Mouse (Mus musculus) ES-CJ7 (cell line): ENCODE measurements at regions not wholly inside any gene's neighbourhood (a gene's known extent, or its start where the extent isn't known, plus 50 kb on each side); places are given as distances from the start of the nearest gene placed in this dataset.
"Not testable (repeated sequence)": the region's sequence is repeated elsewhere in the genome, so short reads cannot be mapped to it uniquely, and the experiment has no call there.

Experiments
- DNase-seq: peaks from one replicate; pipeline ENCODE4 v3.0.0; 2011; ENCODE audit warnings: low read depth, low spot score

DNA sequence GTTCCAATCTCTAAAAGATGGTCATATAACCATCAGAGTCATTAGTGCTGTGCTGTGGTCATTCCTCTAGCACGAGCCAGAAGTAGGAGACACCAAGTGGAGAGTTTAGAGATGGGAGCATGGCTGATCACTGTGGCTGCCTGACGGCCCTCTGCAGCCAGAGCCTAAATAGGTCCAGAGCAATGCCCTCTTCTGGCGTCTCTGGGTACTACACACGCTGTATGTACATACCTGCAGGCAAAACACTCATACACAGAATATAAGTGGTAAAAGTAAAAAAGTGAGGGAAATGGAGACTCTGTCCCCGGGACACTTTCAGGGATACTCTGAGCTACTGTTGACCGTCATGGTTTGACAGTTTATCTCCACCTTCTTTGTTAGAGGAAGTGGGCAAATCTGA is 91.4 kb downstream of the Gm21738 start:
- DNase-seq, result peak; percentile 46

DNA sequence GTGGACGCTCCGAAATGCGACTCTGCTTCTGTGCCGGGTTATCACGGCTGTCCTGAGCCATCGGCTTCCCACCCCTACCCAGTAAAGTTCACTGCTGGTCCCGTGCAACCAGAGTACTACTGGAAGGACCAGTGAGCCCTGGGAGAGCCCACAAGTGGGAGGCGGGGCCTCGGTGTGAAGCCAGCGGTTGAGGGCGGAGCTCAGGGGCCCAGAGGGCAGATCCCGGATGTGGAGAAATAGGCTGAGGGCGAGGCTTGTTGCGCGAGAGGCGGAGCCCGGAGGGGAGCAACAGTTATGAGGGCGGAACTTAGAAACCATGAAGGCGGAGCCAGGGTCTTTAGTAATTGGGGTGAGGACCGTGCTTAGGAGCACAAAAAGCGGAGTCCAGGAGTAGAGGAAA is 107.1 kb downstream of the Gm21738 start:
- peak; percentile 71 for DNase-seq

- DNase-seq, result not testable (repeated sequence)
Measured at GRCm38 (mm10) chr14:19302859-19303258, 115.9 kb downstream of the Gm21738 start.

GRCm38 (mm10) chr14:19279096-19279495 is 139.6 kb downstream of the Gm21738 start:
- DNase-seq, result no peak

- peak; percentile 84 for DNase-seq
Measured at GRCm38 (mm10) chr14:19277777-19278385, 140.8 kb downstream of the Gm21738 start.
